8 mouse cellular contexts compared by ENCODE assay signal in genomic region chr4:132842970-132843704, GRCm38 (mm10). TPM values are rescaled to one million over a fixed set of nuclear protein-coding genes. Genes with fewer than 3 reads are reported as not detected.
DNase-seq lines count a peak whose midpoint lies in the region; ATAC-seq lines count a peak whose summit lies in the region.

TSS of gene Ppp1r8 (minus strand) at chr4:132843169.

- H3K9me3 ChIP-seq in hindbrain, embryonic 14.5 days (ENCODE audit: control insufficient read depth, low read length): no peaks in the 10 kb centered on the region

- under 1% methylated on average over 40 of the region's 40 CpGs for WGBS in hindbrain, embryonic 14.5 days

- H3K27ac ChIP-seq in hindbrain, embryonic 14.5 days: peak within 1 kb of the TSS; percentile 85

- peaks cover 17% of the 10 kb centered on the region for H3K4me1 ChIP-seq in hindbrain, embryonic 14.5 days (replicated peaks; ENCODE audit: control insufficient read depth, insufficient read depth, low read length)

- peaks cover 33% of the 10 kb centered on the region for H3K36me3 ChIP-seq in hindbrain, embryonic 14.5 days (replicated peaks; ENCODE audit: control insufficient read depth, insufficient read depth)

- peak within 1 kb of the TSS; percentile 78 for H3K4me3 ChIP-seq in hindbrain, embryonic 14.5 days (replicated peaks; ENCODE audit: low read length)

- H3K4me2 ChIP-seq in hindbrain, embryonic 14.5 days (replicated peaks): peak within 1 kb of the TSS; percentile 81

- H3K9ac ChIP-seq in hindbrain, embryonic 14.5 days: peak within 1 kb of the TSS; percentile 80

- no peaks in the 10 kb centered on the region for H3K27me3 ChIP-seq in hindbrain, embryonic 14.5 days (ENCODE audit: control insufficient read depth, insufficient read depth, low read length)

- peak; percentile 98 for DNase-seq in R1 (ENCODE audit: low read depth, low spot score)
- peak; percentile 90 to 93 for DNase-seq in cerebellum, postnatal 25 days
- peak; percentile 73 to 80 for DNase-seq in frontal cortex, postnatal 25 days (ENCODE audit: low spot score in 2 of 2)
- peak; percentile 94 for DNase-seq in hindbrain, embryonic 14.5 days (ENCODE audit: low spot score)
- peak; percentile 90 to 91 for DNase-seq in layer of hippocampus, postnatal 36 days
- DNase-seq in lung, postnatal 36 days: peak; percentile 91
- DNase-seq in retina, postnatal 1 day: peak; percentile 98
- peak; percentile 60 to 81 for DNase-seq in urinary bladder, adult 18-20 months (ENCODE audit: low spot score in 2 of 2)

- ATAC-seq in hindbrain, embryonic 14.5 days (ENCODE audit: low FRiP score): peak; percentile 99

RNA-seq across cellular contexts. Expression of gene Ppp1r8, which starts in this region (rescaled TPM):
- polyA plus RNA-seq in hindbrain, embryonic 14.5 days (2014; fragmentation: Nextera tagmentation; extraction: Ambion mirVana): 49.3 and 62.7 TPM in 2 replicates
- 10 to 100 TPM; 40.3 to 41.9 TPM for total RNA-seq in layer of hippocampus, postnatal 36 days (2021)

Comparison
In these comparisons a context has a peak if more than half of its experiments do, and no peak if none do; other contexts are left out.
1. Peak in every context shown above with its lines: DNase-seq, ATAC-seq, H3K4me3 ChIP-seq and H3K27ac ChIP-seq.